Mouse (Mus musculus) kidney, postnatal 36 days (tissue): ENCODE measurements around the gene Zfp366.

Experiments used
- DNase-seq, 2 experiments: peaks; one replicate each; pipeline ENCODE4 v3.0.0; 2021 to 2022; ENCODE audit warnings: mixed read lengths in 2 of 2

Gene Zfp366

DNA sequence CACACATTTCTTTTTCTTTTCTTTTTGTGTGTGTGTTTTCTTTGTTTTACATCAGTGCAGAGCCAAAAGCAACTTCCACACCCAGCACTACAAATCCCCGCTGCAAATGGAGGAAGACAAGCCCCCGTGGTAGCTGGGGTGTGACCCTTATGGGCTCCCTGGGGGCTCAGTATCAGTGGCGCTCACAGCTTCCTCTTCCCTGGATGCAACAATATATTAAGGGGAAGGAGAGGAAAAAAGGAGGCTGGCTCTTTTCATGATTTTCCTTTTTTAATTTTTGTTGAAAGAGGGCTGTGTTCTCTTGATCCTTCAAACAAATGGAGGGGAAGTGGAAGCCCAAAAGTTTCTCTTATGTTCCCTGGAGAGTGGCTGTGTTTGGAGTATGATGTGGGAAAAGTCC is 70.2 kb downstream of the Zfp366 start:
- peak in 1 of 2 experiments; percentile 13 for DNase-seq

DNA sequence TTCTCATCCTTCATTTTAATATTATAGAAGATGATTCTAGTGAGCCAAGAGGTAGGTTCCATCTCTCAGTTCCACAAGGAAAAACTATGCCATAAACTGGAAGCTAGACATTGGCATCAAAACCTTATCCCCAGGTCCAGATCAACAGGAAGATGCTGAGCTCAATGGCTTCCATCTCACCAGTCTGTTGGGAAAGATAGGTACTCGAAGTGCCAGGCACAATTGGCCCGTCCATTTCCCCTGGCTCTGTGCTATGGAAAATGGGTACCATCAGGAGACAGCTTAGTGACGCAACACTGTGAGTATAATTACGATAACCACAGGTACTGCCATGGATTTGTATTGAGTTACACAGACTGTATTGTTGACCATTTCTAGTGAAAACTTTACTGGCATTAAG is 72.3 kb downstream of the Zfp366 start:
- DNase-seq = no peak

DNA sequence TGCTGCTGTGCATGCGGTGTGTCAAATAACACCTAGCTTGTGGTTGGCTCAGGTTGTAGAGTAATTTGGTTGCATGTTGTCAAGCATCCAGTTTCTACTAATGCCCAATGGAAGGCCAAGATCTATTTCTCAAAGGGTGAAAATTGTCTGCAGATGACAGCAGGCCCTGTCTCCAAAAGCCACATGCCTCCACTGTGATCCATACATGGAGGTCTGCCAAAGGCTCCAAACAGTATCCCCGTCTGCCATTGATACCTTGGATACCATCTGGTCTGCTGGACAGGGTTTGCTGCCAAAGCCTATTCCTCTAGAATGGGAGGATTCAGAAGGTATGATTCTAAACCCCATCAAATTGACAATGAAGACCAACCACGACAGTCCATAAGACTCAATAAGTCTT is 74.1 kb downstream of the Zfp366 start:
- no peak for DNase-seq

DNA sequence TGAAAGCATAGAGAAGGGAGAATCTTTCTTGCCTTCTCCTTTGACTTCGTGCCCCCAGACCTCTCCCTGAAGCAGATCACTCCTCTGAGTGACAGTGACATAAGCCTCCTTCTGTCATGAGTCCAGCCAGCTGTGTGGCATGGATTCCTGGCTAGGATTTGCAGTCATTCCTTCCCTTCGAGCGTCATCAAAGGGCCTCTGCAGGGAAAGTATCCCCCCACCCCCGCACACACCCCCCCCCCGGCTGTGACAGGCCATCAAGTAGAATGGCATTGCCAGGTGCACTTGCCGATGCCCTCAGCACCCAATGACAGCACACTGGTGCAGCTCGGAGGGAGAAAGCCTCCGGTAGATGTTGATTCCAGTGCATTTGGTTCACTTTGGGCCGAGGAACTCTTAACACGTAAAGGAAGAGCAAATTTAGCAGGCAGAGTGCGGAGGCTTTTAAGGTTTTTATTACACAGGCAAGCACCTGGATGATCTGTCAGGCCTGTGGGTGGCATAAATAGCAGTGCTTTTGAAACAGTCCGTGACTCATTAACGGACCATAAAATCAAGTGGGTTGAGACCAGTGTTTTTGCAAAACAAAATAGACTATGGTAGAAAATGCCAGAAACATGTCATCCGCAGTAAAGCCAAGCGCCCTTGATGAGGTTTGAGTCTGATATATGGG is 75.0 kb downstream of the Zfp366 start:
- DNase-seq = no peak

DNA sequence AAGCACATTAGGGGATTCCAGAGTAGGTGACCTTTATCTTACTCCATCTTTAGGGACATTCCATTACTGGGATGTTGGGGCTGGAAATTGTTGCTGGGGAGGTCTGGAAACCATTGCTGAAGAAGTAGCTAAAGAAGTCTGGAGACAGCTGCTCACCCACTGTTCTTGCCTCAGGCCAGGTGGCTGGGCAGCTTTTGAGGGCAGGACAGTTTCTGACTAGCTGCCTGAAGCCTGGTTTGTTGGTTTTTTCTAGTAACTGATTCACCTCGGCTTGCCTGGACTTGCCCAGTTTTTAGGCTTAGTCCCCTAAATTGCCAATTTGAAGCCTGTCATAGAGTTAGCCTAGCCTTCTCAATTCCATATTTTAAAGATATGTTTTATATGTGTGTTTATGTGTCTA is 77.8 kb downstream of the Zfp366 start:
- DNase-seq = no peak

DNA sequence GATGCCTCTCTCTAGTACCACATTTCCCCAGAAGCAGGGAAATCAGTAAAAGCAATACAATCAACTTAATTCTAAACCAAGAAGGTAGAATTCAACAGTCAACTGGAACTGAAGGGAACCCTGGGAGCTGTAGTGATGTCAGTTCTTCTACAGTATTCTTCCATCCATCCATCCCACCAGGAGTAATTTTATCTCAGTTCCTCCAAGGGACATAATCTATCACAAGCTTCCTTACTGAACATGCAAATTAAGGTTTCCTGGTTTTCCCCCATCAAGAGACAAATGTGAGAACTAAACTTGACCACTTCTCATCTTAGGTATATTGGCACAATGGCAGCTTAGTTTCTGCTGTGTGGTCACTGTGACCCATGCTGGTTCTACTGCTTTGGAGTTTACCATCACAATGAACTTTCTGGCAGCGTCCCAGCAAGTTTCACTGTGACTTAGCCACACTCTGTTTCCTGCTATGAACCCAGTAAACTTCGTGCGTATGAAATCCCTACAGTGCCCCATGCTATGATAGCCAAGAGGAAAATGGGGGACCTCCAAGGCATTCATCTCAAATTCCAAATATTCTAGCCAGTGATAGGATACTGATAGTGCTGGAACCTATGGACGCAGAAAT is 78.6 kb downstream of the Zfp366 start:
- peak in 1 of 2 experiments; percentile 22 for DNase-seq

DNA sequence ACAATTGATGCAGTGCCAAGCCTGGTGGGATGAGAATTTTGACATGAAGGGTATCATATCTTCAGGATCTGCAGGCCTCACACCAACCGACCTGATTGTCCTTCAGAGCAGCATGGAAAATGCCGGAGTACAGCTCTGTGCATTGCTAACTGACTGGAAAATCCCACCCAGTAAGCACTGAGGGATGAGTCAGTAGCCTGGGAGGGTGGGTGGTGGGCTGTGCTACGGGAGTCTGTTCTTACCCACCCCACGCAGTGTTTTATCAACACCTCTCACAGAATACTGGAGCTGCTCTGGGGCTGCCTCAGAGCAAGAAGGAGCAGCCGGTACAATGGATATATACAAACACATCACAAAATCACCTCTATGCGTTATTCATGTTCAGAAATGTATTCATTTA is 79.9 kb downstream of the Zfp366 start:
- DNase-seq = no peak

DNA sequence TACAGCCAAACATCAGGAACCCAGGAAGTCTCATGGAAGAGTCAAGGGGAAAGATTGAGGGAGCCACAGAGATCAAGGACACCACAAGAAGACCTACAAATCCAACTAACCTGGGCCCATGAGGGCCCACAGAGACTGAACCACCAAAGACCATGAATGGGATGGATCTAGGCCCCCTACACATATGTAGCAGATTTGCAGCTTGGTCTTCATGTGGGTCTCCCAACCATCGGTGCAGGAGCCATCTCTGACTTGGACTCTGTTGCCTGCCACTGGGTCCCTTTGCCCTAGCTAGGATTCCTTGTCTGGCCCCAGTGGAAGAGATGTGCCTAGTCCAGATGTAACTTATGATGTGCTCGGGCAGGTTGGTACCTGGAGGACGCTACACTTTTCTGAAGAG is 87.4 kb downstream of the Zfp366 start:
- DNase-seq = no peak

DNA sequence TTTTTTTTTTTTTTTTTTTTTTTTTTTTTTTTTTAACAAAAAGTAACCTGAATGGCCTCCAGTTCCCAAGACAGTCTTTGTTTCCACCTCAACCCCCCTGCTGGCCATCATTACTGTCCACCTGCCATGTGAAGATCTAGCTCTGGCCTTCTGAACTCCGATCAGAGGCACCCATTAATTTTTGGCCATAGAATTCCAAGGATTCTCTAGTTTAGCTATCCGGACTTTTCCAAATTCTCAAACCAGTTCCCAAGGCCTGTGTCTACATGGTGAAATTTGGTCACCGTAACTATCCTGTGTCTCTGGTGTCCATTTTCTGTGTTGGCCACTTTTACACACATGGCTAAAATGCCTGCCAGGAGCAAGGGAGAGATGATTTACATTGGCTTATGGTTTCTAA is 92.9 kb downstream of the Zfp366 start:
- no peak for DNase-seq

DNA sequence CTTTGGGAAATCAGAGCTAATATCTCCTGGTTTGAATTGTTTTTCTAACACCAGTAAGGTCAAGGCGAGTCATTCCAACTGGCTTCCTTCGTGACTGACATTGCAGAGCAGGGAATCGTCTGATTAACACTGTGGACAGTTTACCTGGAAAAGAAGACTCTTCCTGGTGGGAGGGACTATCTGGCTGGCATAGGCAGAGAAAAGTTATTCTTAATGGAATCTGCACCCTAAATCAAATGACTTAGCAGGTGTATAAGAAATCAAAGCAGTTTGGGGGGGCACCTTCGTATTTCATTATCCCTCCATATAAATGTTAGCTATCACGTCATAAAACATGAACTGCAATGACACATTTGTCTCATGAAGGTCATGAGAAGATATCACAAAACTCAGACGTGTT is 93.9 kb downstream of the Zfp366 start:
- no peak for DNase-seq

DNA sequence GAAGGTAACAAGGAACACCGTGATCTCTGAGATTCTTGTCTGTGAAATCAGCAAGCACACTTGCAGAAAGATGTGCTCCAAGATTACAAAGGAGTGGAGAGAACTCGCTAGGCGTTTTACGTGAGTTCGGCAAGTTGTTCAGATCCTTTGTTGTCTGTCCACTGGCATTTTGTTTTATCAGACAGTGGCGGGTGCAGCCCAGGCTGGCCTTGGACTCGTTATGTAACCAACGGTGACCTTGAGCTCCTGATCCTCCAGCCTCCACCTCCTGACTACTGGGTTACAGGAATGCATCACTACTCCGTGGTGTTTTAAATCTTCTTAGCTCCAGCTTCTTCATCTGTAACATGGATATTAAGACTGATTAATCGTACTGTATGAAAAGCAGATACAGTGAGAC is 94.7 kb downstream of the Zfp366 start:
- DNase-seq = peak in 1 of 2 experiments; percentile 6

DNA sequence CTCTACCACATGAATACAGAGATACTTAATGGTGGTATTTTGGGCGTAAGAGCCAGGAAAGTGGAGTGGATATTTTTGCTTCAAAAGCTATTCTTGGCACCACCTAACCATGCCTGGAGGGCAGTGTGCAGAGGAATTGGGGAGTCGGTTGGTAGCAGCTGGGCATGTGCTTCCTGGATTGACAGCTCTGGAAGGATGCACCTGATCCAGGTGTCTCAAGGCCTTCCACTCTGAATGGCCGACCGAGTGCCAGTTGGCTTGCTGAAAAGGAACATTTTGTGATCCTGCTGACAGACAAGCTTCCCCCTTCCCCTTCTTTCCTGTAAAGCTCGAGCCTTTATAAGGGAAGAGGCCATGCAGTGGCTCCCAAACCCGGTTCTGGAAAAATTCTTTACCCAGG is 98.3 kb downstream of the Zfp366 start:
- DNase-seq = peak in 1 of 2 experiments; percentile 9

DNA sequence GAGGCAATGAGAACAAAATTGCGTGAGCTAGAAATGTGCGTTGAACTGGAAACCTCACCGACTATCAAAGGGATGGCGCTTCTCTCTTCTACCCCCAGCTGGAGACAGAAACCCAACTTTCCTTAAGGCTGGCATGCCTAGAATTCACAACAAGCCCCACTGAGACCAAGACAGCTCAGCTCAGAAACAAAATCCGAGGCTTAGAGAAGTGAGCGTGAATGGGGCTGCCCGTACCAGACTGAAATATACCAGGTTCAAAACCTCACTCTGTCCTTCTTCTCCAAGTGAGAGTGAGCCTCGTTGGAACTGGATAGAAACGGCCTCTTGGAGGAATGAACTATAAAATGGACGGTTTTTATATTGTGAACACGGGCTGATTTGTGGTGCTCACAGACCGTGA is 99.3 kb downstream of the Zfp366 start:
- no peak for DNase-seq

DNA sequence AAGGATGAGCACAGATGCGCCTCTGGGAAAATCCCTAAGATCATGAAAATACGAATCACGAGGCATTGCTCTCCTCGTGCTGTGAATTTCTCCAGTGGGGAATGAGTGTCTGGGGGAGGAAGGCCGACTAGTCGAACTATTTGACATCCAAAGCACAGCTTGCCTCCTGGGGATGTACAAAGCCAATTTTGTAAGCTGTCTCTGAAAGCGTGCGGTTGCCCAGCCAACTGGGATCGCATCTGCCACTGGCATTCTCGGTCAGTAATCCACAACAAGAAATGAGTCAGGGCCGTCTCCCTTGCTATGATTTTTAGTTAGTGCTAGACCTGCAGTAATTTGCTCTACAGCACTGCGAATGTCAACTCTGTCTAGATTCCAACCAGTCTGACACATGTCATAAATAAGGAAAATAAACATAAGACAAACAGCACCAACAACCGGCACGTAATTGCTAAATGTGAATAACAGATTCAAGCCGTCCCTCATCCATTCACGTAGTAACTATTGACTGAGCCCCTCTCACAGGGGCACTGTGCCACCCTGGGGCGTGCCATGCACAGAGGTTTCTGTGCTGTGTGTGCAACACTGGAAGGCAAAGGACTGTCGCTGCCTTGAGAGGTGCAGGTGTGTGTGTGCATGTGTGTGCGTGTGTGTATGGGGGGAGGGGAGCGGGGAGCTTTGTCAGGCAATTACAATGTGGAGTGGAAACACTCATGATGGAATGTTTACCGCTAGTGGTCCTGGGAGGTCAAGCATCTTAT is 100.0 kb downstream of the Zfp366 start:
- no peak for DNase-seq

DNA sequence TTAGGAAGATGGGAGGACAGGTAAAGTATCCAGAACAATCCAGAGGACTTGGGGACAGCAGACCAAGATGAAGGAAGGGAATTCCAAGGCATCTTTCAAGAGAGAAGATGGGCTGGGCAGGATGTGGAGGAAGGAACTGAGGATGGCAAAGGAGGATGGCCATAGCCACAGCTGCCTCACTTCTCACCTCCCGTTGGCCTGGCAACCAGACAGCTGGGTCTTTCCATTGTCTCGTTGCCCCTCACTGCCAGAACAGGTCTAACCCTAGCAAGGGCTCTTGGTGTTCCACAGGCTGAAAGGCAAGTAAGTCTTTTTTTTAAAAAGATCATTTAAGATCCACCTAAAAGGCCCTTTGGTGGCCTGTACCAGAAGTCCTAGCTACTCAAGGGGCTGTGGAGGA is 100.6 kb downstream of the Zfp366 start:
- no peak for DNase-seq

DNA sequence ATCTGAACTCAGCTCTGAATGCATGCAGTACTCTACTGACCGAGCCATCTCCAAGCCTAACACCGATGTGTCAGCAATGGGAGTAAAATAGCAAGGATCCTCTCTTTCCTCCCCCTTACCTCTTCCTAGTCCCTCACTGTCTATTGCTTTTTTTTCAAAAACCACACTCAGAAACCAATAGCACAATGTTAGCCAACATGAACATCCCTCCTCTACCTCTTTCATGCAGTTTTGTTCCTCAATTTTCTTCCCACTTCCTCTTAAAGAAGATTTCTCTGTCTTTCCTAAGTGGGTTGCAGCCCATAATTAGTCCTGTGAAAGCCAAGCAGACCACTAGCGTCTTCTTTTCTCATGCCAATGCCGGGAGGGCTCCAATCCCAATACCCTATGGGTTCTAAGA is 102.6 kb downstream of the Zfp366 start:
- no peak for DNase-seq

DNA sequence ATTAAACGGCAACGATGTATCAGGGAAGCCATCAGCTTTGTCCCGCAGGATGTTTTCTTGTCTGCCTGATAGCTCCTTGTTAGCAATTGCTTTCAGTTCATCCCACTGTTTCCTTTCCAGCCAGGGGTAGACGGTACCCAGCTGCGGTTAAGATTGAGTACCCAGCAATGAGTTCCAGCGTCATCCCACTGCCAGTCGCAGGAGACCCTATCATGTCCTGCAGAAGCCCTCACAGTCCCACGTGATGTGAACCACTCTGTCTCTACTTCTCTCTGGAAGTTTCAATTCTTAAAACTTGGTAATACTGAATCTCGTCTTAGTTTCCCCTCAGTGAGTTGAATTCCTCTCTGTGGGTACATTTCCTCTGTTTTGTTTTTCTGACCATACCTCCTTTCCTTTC is 103.2 kb downstream of the Zfp366 start:
- no peak for DNase-seq

DNA sequence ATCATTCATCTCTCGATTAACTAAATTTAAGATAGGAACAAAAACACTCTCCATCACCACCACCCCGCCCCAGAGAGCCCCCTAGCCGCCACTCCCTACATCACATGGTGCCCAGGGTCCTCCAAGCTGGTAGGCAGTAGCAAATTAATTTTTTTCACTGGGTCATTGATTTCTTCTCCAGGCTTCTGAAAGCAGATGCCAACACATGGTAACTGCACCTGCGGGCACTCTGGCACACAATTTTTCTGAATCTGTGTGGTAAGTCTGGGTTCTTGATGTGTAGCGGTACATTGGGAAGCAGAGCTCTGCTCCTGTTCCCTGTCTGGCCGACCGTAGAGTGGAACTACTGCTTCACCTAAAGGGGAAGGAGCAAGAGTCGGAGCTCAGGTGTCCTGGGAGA is 106.1 kb downstream of the Zfp366 start:
- no peak for DNase-seq

DNA sequence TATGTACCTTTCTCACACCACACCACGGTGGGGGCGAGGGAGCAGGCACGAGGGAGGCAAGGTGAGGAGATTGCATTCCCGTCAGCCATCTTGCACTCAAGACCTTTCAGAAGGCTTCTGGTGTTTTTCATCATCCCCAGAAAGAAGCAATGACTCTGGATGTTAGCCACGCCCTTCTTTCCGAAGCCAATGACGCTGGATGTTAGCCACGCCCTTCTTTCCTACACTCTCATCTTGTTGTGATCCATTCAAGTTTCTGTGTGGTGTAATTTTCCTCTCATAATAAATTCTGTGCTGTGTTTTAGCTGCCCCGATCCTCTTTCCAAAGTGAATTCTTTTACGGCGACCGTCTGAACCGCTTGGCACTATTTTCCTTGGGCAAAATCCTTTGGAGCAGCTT is 109.6 kb downstream of the Zfp366 start:
- no peak for DNase-seq

DNA sequence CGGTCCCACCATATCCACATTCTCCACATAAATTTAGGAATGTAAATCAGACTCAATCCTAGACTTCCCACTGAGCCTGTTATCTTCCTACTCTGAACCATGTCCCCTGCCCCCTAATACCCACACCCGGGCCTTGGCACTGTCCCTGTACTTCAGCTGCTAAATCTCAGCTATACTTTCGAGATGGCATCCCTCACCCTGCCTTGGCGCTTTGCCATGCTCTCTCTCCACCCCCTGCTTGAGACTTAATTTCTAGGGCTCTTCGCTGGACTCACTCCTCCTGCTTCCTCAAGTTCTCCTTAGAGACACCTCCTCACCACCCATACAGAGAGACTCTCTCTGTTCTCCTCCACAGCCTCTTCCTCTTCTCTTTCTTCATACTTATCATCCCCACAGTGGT is 115.3 kb downstream of the Zfp366 start:
- DNase-seq = no peak
